Comparison of ENCODE assay signal across 9 mouse cellular contexts in genomic region chr2:154570666-154571065, GRCm38 (mm10). TPM values are rescaled to one million over a fixed set of nuclear protein-coding genes. Genes with fewer than 3 reads are reported as not detected.
DNase-seq lines count a peak whose midpoint lies in the region; ATAC-seq and TF ChIP-seq lines count a peak whose summit lies in the region.
"Had no signal": no experiment of that assay in that cellular context is flagged by ENCODE, and none has a peak within 500 bp of the region (broad histone marks: within the 10 kb centered on the region; RNA-seq: fewer than 3 reads in every experiment).

No protein-coding gene starts in this region.

- peaks cover 68% of the 10 kb centered on the region for H3K4me1 ChIP-seq in hindbrain, embryonic 10.5 days (replicated peaks)
- peaks cover 11% of the 10 kb centered on the region for H3K4me1 ChIP-seq in hindbrain, embryonic 11.5 days (replicated peaks; ENCODE audit: control insufficient read depth, insufficient read depth, low read length)
- peaks cover 71% of the 10 kb centered on the region for H3K4me1 ChIP-seq in G1E (ENCODE audit: insufficient read depth, low read depth, low read length)
- H3K4me1 ChIP-seq in hindbrain, embryonic 16.5 days (ENCODE audit: control insufficient read depth, insufficient read depth, low read depth, low read length): peaks cover 18% of the 10 kb centered on the region
- peaks cover 7% of the 10 kb centered on the region; the same call in 1 of the 2 replicates for H3K4me1 ChIP-seq in midbrain, embryonic 14.5 days (ENCODE audit: control insufficient read depth, insufficient read depth, low read length)

- peak overlapping the region; percentile 97 for H3K27ac ChIP-seq in hindbrain, embryonic 10.5 days
- no peak overlapping the region for H3K27ac ChIP-seq in hindbrain, embryonic 11.5 days (ENCODE audit: low read depth, low read length)
- no peak overlapping the region; the same call in 1 of the 2 replicates for H3K27ac ChIP-seq in hindbrain, embryonic 16.5 days (ENCODE audit: low read depth, low read length)
- H3K27ac ChIP-seq in midbrain, embryonic 14.5 days (replicated peaks; ENCODE audit: low read depth, low read length): no peak overlapping the region

- no peaks in the 10 kb centered on the region for H3K27me3 ChIP-seq in hindbrain, embryonic 10.5 days (ENCODE audit: insufficient read depth, poor library complexity, severe bottlenecking)
- H3K27me3 ChIP-seq in hindbrain, embryonic 11.5 days (ENCODE audit: control insufficient read depth, insufficient read depth, low read length): no peaks in the 10 kb centered on the region
- H3K27me3 ChIP-seq in G1E (ENCODE audit: insufficient read depth, low read length): no peaks in the 10 kb centered on the region
- H3K27me3 ChIP-seq in hindbrain, embryonic 16.5 days (replicated peaks; ENCODE audit: control insufficient read depth, insufficient read depth, low read length): no peaks in the 10 kb centered on the region
- H3K27me3 ChIP-seq in midbrain, embryonic 14.5 days (ENCODE audit: control insufficient read depth, insufficient read depth, low read length): no peaks in the 10 kb centered on the region

- peak overlapping the region; percentile 90 for H3K4me3 ChIP-seq in hindbrain, embryonic 10.5 days
- H3K4me3 ChIP-seq in hindbrain, embryonic 11.5 days (ENCODE audit: low read depth, low read length): no peak overlapping the region
- H3K4me3 ChIP-seq in G1E (ENCODE audit: low read depth, low read length): peak overlapping the region; percentile 41; the same call in 1 of the 2 replicates
- H3K4me3 ChIP-seq in hindbrain, embryonic 16.5 days (ENCODE audit: low read length): no peak overlapping the region
- no peak overlapping the region for H3K4me3 ChIP-seq in midbrain, embryonic 14.5 days (replicated peaks; ENCODE audit: low read depth, low read length)

- 77% methylated on average over 4 of the region's 4 CpGs for WGBS in hindbrain, embryonic 10.5 days
- WGBS in hindbrain, embryonic 11.5 days: 75% methylated on average over 4 of the region's 4 CpGs
- WGBS in hindbrain, embryonic 16.5 days: 63% methylated on average over 4 of the region's 4 CpGs
- 74% methylated on average over 4 of the region's 4 CpGs for WGBS in midbrain, embryonic 14.5 days

- H3K9ac ChIP-seq in hindbrain, embryonic 11.5 days (ENCODE audit: low read depth, low read length): no peak overlapping the region
- H3K9ac ChIP-seq in hindbrain, embryonic 16.5 days (ENCODE audit: low read depth, low read length): no peak overlapping the region
- H3K9ac ChIP-seq in midbrain, embryonic 14.5 days (replicated peaks; ENCODE audit: low read length): no peak overlapping the region

- TF ChIP-seq CTCF in G1E (IDR thresholded peaks at IDR 0.05; ENCODE audit: low read depth, low read length): no peak

- ATAC-seq in hindbrain, embryonic 11.5 days (ENCODE audit: low FRiP score): no peak
- no peak for ATAC-seq in G1E (ENCODE audit: extremely low read depth, insufficient number of reproducible peaks, low FRiP score, poor library complexity, severe bottlenecking)
- no peak for ATAC-seq in hindbrain, embryonic 16.5 days
- ATAC-seq in midbrain, embryonic 14.5 days (ENCODE audit: low FRiP score, low TSS enrichment): no peak

- H3K9me3 ChIP-seq in hindbrain, embryonic 10.5 days: no peaks in the 10 kb centered on the region
- no peaks in the 10 kb centered on the region for H3K9me3 ChIP-seq in hindbrain, embryonic 11.5 days (ENCODE audit: control insufficient read depth, low read length)
- no peaks in the 10 kb centered on the region for H3K9me3 ChIP-seq in G1E (replicated peaks)
- H3K9me3 ChIP-seq in hindbrain, embryonic 16.5 days (ENCODE audit: control insufficient read depth, low read length): no peaks in the 10 kb centered on the region
- H3K9me3 ChIP-seq in midbrain, embryonic 14.5 days (ENCODE audit: control insufficient read depth, low read length): no peaks in the 10 kb centered on the region

- H3K4me2 ChIP-seq in hindbrain, embryonic 11.5 days (replicated peaks; ENCODE audit: low read depth, low read length): no peak overlapping the region
- peak overlapping the region; percentile 99 for H3K4me2 ChIP-seq in hindbrain, embryonic 16.5 days (ENCODE audit: low read length)
- H3K4me2 ChIP-seq in midbrain, embryonic 14.5 days (ENCODE audit: low read length): peak overlapping the region; percentile 95

- H3K36me3 ChIP-seq in hindbrain, embryonic 10.5 days: peaks cover 13% of the 10 kb centered on the region
- no peaks in the 10 kb centered on the region for H3K36me3 ChIP-seq in hindbrain, embryonic 11.5 days (ENCODE audit: control insufficient read depth, insufficient read depth, low read length)
- H3K36me3 ChIP-seq in G1E (replicated peaks): peaks cover 28% of the 10 kb centered on the region
- H3K36me3 ChIP-seq in hindbrain, embryonic 16.5 days (ENCODE audit: control insufficient read depth, insufficient read depth, low read length): no peaks in the 10 kb centered on the region
- no peaks in the 10 kb centered on the region for H3K36me3 ChIP-seq in midbrain, embryonic 14.5 days (ENCODE audit: control insufficient read depth, insufficient read depth, low read length)

- no peak for DNase-seq in hindbrain, embryonic 10.5 days (ENCODE audit: low spot score)
- no peak for DNase-seq in hindbrain, embryonic 11.5 days (ENCODE audit: low spot score)
- DNase-seq in G1E (ENCODE audit: low spot score): no peak
- no peak for DNase-seq in midbrain, embryonic 14.5 days
- no peak for DNase-seq in cerebellum, postnatal 36 days
- no peak for DNase-seq in left cerebral cortex, adult 11 months (ENCODE audit: low spot score)
- no peak for DNase-seq in layer of hippocampus, adult 9-10 months (ENCODE audit: low spot score)

RNA-seq across cellular contexts. Expression of gene E2f1, which starts 1.0 kb away (rescaled TPM):
- polyA plus RNA-seq in hindbrain, embryonic 10.5 days (2016; fragmentation: Nextera tagmentation; extraction: Ambion mirVana): 41.4 and 43.8 TPM in 2 replicates
- polyA plus RNA-seq in hindbrain, embryonic 11.5 days (2014; fragmentation: Nextera tagmentation; extraction: Ambion mirVana): 13.0 and 16.9 TPM in 2 replicates
- 31.9 and 32.5 TPM in 2 replicates for total RNA-seq in G1E (2014; fragmentation: Nextera tagmentation)
- 13.9 and 15.6 TPM in 2 replicates for total RNA-seq in G1E (2017)
- polyA plus RNA-seq in G1E (2012): 93.1 and 94.6 TPM in 2 replicates
- 5.0 and 8.0 TPM in 2 replicates for polyA plus RNA-seq in hindbrain, embryonic 16.5 days (2015; fragmentation: Nextera tagmentation; extraction: Ambion mirVana)
- polyA plus RNA-seq in midbrain, embryonic 14.5 days (2014; fragmentation: Nextera tagmentation; extraction: Ambion mirVana): 3.1 and 3.2 TPM in 2 replicates

RNA-seq across cellular contexts. Expression of gene Necab3, which starts 12.0 kb away (rescaled TPM):
- polyA plus RNA-seq in hindbrain, embryonic 10.5 days (2016; fragmentation: Nextera tagmentation; extraction: Ambion mirVana): 9.8 and 16.0 TPM in 2 replicates
- 10.8 and 12.5 TPM in 2 replicates for polyA plus RNA-seq in hindbrain, embryonic 11.5 days (2014; fragmentation: Nextera tagmentation; extraction: Ambion mirVana)
- total RNA-seq in G1E (2014; fragmentation: Nextera tagmentation) (13.0 and 13.2 TPM in 2 replicates), G1E (2017) (6.8 and 7.6 TPM in 2 replicates)
- 9.8 and 11.6 TPM in 2 replicates for polyA plus RNA-seq in G1E (2012)
- 21.6 and 25.7 TPM in 2 replicates for polyA plus RNA-seq in hindbrain, embryonic 16.5 days (2015; fragmentation: Nextera tagmentation; extraction: Ambion mirVana)
- 15.1 and 16.0 TPM in 2 replicates for polyA plus RNA-seq in midbrain, embryonic 14.5 days (2014; fragmentation: Nextera tagmentation; extraction: Ambion mirVana)

RNA-seq across cellular contexts. Expression of gene Actl10, which starts 19.1 kb away (rescaled TPM):
- 0.60 and 1.3 TPM in 2 replicates for polyA plus RNA-seq in hindbrain, embryonic 10.5 days (2016; fragmentation: Nextera tagmentation; extraction: Ambion mirVana)
- polyA plus RNA-seq in hindbrain, embryonic 11.5 days (2014; fragmentation: Nextera tagmentation; extraction: Ambion mirVana): 0.32 and 0.69 TPM in 2 replicates
- total RNA-seq in G1E (2014; fragmentation: Nextera tagmentation) (0.53 TPM in 1 of 2 replicates, not detected in the other), G1E (2017) (0.22 and 0.41 TPM in 2 replicates)
- not detected in 2 replicates for polyA plus RNA-seq in G1E (2012)
- 0.47 and 0.50 TPM in 2 replicates for polyA plus RNA-seq in hindbrain, embryonic 16.5 days (2015; fragmentation: Nextera tagmentation; extraction: Ambion mirVana)
- 0.19 and 0.28 TPM in 2 replicates for polyA plus RNA-seq in midbrain, embryonic 14.5 days (2014; fragmentation: Nextera tagmentation; extraction: Ambion mirVana)
- polyA plus RNA-seq: cortical plate, adult 2 months had no signal

RNA-seq across cellular contexts. Expression of gene 1700003F12Rik, which starts 23.8 kb away (rescaled TPM):
- 9.5 and 10.0 TPM in 2 replicates for polyA plus RNA-seq in hindbrain, embryonic 10.5 days (2016; fragmentation: Nextera tagmentation; extraction: Ambion mirVana)
- polyA plus RNA-seq in hindbrain, embryonic 11.5 days (2014; fragmentation: Nextera tagmentation; extraction: Ambion mirVana): 2.5 and 3.0 TPM in 2 replicates
- not detected in 2 replicates for total RNA-seq in G1E (2014; fragmentation: Nextera tagmentation)
- total RNA-seq in G1E (2017): not detected in 2 replicates
- 0.13 TPM in 1 of 2 replicates, not detected in the other for polyA plus RNA-seq in G1E (2012)
- polyA plus RNA-seq in hindbrain, embryonic 16.5 days (2015; fragmentation: Nextera tagmentation; extraction: Ambion mirVana): 2.4 and 2.5 TPM in 2 replicates
- 1.1 and 2.1 TPM in 2 replicates for polyA plus RNA-seq in midbrain, embryonic 14.5 days (2014; fragmentation: Nextera tagmentation; extraction: Ambion mirVana)

RNA-seq across cellular contexts. Expression of gene Pxmp4, which starts 32.8 kb away (rescaled TPM):
- 14.5 and 16.9 TPM in 2 replicates for polyA plus RNA-seq in hindbrain, embryonic 10.5 days (2016; fragmentation: Nextera tagmentation; extraction: Ambion mirVana)
- 12.8 and 14.1 TPM in 2 replicates for polyA plus RNA-seq in hindbrain, embryonic 11.5 days (2014; fragmentation: Nextera tagmentation; extraction: Ambion mirVana)
- 20.7 and 22.6 TPM in 2 replicates for total RNA-seq in G1E (2014; fragmentation: Nextera tagmentation)
- 35.7 and 41.5 TPM in 2 replicates for total RNA-seq in G1E (2017)
- polyA plus RNA-seq in G1E (2012): 5.4 and 6.2 TPM in 2 replicates
- polyA plus RNA-seq in hindbrain, embryonic 16.5 days (2015; fragmentation: Nextera tagmentation; extraction: Ambion mirVana): 18.7 and 20.6 TPM in 2 replicates
- 14.2 and 15.0 TPM in 2 replicates for polyA plus RNA-seq in midbrain, embryonic 14.5 days (2014; fragmentation: Nextera tagmentation; extraction: Ambion mirVana)

Comparison
In these comparisons a context has a peak if more than half of its experiments do, and no peak if none do; other contexts are left out.
1. H3K4me3 ChIP-seq: peak in hindbrain, embryonic 10.5 days (single experiment) and G1E (single experiment); none in hindbrain, embryonic 11.5 days (single experiment), hindbrain, embryonic 16.5 days (single experiment) and midbrain, embryonic 14.5 days (single experiment).